Mouse (Mus musculus) myocyte (in vitro differentiated cells): ENCODE results near the gene Gm10666. TPM values are rescaled to one million over a fixed set of nuclear protein-coding genes. Genes with fewer than 3 reads are reported as not detected.
"Not testable (repeated sequence)": the region's sequence is repeated elsewhere in the genome, so short reads cannot be mapped to it uniquely, and the experiment has no call there.

ENCODE experiments used
- H3K27me3 ChIP-seq: one replicate; pipeline ENCODE4 v1.6.1; 2011; ENCODE audit not compliant: control insufficient read depth, insufficient read depth, insufficient read length
- H3K36me3 ChIP-seq: one replicate; pipeline ENCODE4 v1.6.1; 2011; ENCODE audit not compliant: control insufficient read depth, insufficient read depth
- H3K4me2 ChIP-seq: one replicate; pipeline ENCODE4 v1.6.1; 2011; ENCODE audit warnings: low read depth, control low read depth
- H3K4me3 ChIP-seq: one replicate; pipeline ENCODE4 v1.5.1; 2011; ENCODE audit warnings: mild to moderate bottlenecking, control low read depth, moderate library complexity
- H3K79me2 ChIP-seq: one replicate; pipeline ENCODE4 v1.6.1; 2011; ENCODE audit not compliant: control insufficient read depth, insufficient read depth
- H3ac ChIP-seq: one replicate; pipeline ENCODE4 v1.6.1; 2011; ENCODE audit not compliant: control insufficient read depth, insufficient read length
- polyA plus RNA-seq: library from polyadenylated mRNA; unstranded; fragments of >200 nt; fragmentation: generic; extraction: Trizol; gene quantifications from one replicate; pipeline ENCODE4 v1.2.1, GENCODE M21; 2012; ENCODE audit warnings: missing spikeins

The Gm10666 gene
- polyA plus RNA-seq, result not detected

GRCm38 (mm10) chr7:22134641-22135040 is at the start of gene Gm10666:
Gm10666 (minus strand) TSS chr7:22134741.
- H3K79me2 ChIP-seq, H3K4me2 ChIP-seq, H3ac ChIP-seq, H3K36me3 ChIP-seq, H3K4me3 ChIP-seq, H3K27me3 ChIP-seq: not testable (repeated sequence)

GRCm38 (mm10) chr7:22163935-22164334 is 29.4 kb upstream of the Gm10666 start, which contains the start of gene Vmn1r142:
Vmn1r142 (minus strand) TSS chr7:22164035.
- H3K36me3 ChIP-seq, H3K79me2 ChIP-seq, H3K4me3 ChIP-seq, H3K27me3 ChIP-seq, H3K4me2 ChIP-seq, H3ac ChIP-seq: not testable (repeated sequence)

- H3K4me2 ChIP-seq, H3K4me3 ChIP-seq, H3K79me2 ChIP-seq, H3ac ChIP-seq, H3K27me3 ChIP-seq, H3K36me3 ChIP-seq: not testable (repeated sequence)
Measured at GRCm38 (mm10) chr7:22118145-22118544, 16.4 kb downstream of the Gm10666 start, which contains the start of gene Gm16451. Gm16451 (minus strand) TSS chr7:22118245.

Other genes with a start within 250 kb of the Gm10666 start
- gene Gm5891, start 213.4 kb downstream of the Gm10666 start, polyA plus RNA-seq, result not detected
- not detected for gene Vmn1r137, start 140.2 kb downstream of the Gm10666 start, polyA plus RNA-seq
- not detected for gene Vmn1r138, start 105.8 kb downstream of the Gm10666 start, polyA plus RNA-seq
- gene Gm6176, start 78.4 kb downstream of the Gm10666 start, polyA plus RNA-seq, result not detected
- not detected for gene Vmn1r139, start 65.7 kb downstream of the Gm10666 start, polyA plus RNA-seq
- not detected for gene Gm16451, start 16.5 kb downstream of the Gm10666 start, polyA plus RNA-seq
- not detected for gene Vmn1r142, start 29.3 kb upstream of the Gm10666 start, polyA plus RNA-seq
- gene Vmn1r143, start 54.6 kb upstream of the Gm10666 start, polyA plus RNA-seq, result not detected
- gene Gm8653, start 66.5 kb upstream of the Gm10666 start, polyA plus RNA-seq, result not detected
- not detected for gene Gm8453, start 94.7 kb upstream of the Gm10666 start, polyA plus RNA-seq
- not detected for gene Gm4187, start 195.0 kb upstream of the Gm10666 start, polyA plus RNA-seq
- gene Gm8660, start 236.3 kb upstream of the Gm10666 start, polyA plus RNA-seq, result not detected